Mouse (Mus musculus) liver, embryonic 15.5 days (tissue): ENCODE data around the gene Pcnt. TPM values are rescaled to one million over a fixed set of nuclear protein-coding genes. Genes with fewer than 3 reads are reported as not detected.

Source experiments
- ATAC-seq: fragments of 200-750 bp; cut with Nextera tagmentation; 2 replicates; pipeline ENCODE4 v1.8.0; 2017; ENCODE audit warnings: moderate number of reproducible peaks, mild to moderate bottlenecking, moderate library complexity; ENCODE audit not compliant: insufficient read depth
- H3K27ac ChIP-seq: fragments of 300-500 bp; sonication (generic); replicated peaks from 2 replicates; pipeline ENCODE4 v1.5.1; 2015; ENCODE audit warnings: mild to moderate bottlenecking, inconsistent platforms
- H3K27me3 ChIP-seq: fragments of 300-500 bp; sonication (generic); 2 replicates; pipeline ENCODE4 v1.6.1; 2015; ENCODE audit warnings: mild to moderate bottlenecking, inconsistent platforms
- H3K36me3 ChIP-seq: fragments of 300-500 bp; sonication (generic); replicated peaks from 2 replicates; pipeline ENCODE4 v1.6.1; 2015; ENCODE audit warnings: moderate library complexity, mild to moderate bottlenecking, inconsistent platforms
- H3K4me1 ChIP-seq: fragments of 300-500 bp; sonication (generic); replicated peaks from 2 replicates; pipeline ENCODE4 v1.6.1; 2015; ENCODE audit warnings: inconsistent platforms
- H3K4me2 ChIP-seq: fragments of 300-500 bp; sonication (generic); 2 replicates; pipeline ENCODE4 v1.6.1; 2015; ENCODE audit warnings: moderate library complexity, mild to moderate bottlenecking, inconsistent platforms
- H3K4me3 ChIP-seq: fragments of 300-500 bp; sonication (generic); replicated peaks from 2 replicates; pipeline ENCODE4 v1.5.1; 2015; ENCODE audit warnings: mild to moderate bottlenecking, inconsistent platforms
- H3K9ac ChIP-seq: fragments of 300-500 bp; sonication (generic); 2 replicates; pipeline ENCODE4 v1.6.1; 2015; ENCODE audit warnings: moderate library complexity, mild to moderate bottlenecking, inconsistent platforms
- H3K9me3 ChIP-seq: fragments of 300-500 bp; sonication (generic); replicated peaks from 2 replicates; pipeline ENCODE4 v1.6.1; 2016; ENCODE audit warnings: inconsistent platforms
- WGBS: fragments of 180-500 bp; shearing (Covaris S2); methylation state at CpG from one replicate; pipeline ENCODE4 v1.1.7; 2015; ENCODE audit warnings: mixed read lengths; ENCODE audit not compliant: insufficient replicate concordance; 5-methylcytosine and 5-hydroxymethylcytosine counted together
- polyA plus RNA-seq: library from polyadenylated mRNA; unstranded; fragments of >200 nt; fragmentation: Nextera tagmentation; extraction: Ambion mirVana; gene quantifications from 2 replicates; pipeline ENCODE4 v1.2.1, GENCODE M21; 2015

The Pcnt gene
- polyA plus RNA-seq, 1 experiment from 2014 or later: 8.0 TPM

- Histone ChIP-seq H3K4me1 (no peaks in the 10 kb centered on the region), H3K4me3 (no peak overlapping the region), H3K4me2 (no peak overlapping the region), H3K9ac (no peak overlapping the region), H3K27me3 (no peaks in the 10 kb centered on the region), H3K9me3 (no peaks in the 10 kb centered on the region), H3K36me3 (no peaks in the 10 kb centered on the region), H3K27ac (no peak overlapping the region)
- 28% methylated on average over 9 of the region's 9 CpGs for WGBS
- no peak for ATAC-seq
Observed at GRCm38 (mm10) chr10:76306738-76307137, 135.8 kb downstream of the Pcnt start.

Other genes starting within 250 kb of the Pcnt start
- 5.7 and 5.9 TPM in 2 replicates for gene Prmt2, start 204.9 kb downstream of the Pcnt start, polyA plus RNA-seq
- gene S100b, start 188.9 kb downstream of the Pcnt start, polyA plus RNA-seq: 0.08 and 0.12 TPM in 2 replicates
- gene Dip2a, start 97.5 kb downstream of the Pcnt start, polyA plus RNA-seq: 1.2 and 1.8 TPM in 2 replicates
- gene AC141477.1, start 2.3 kb downstream of the Pcnt start, polyA plus RNA-seq: not detected in 2 replicates
- not detected in 2 replicates for gene 2610028H24Rik, start 6.3 kb upstream of the Pcnt start, polyA plus RNA-seq
- gene Mcm3ap, start 26.1 kb upstream of the Pcnt start, polyA plus RNA-seq: 18.0 and 18.5 TPM in 2 replicates
- gene Ybey, start 26.3 kb upstream of the Pcnt start, polyA plus RNA-seq: 2.6 and 2.7 TPM in 2 replicates
- 68.0 and 71.8 TPM in 2 replicates for gene Lss, start 88.8 kb upstream of the Pcnt start, polyA plus RNA-seq
- gene Spatc1l, start 119.5 kb upstream of the Pcnt start, polyA plus RNA-seq: not detected in 2 replicates
- 41.2 and 55.5 TPM in 2 replicates for gene Ftcd, start 132.9 kb upstream of the Pcnt start, polyA plus RNA-seq
- 9.8 and 10.6 TPM in 2 replicates for gene Col6a2, start 180.8 kb upstream of the Pcnt start, polyA plus RNA-seq